Mouse (Mus musculus) urinary bladder, postnatal 14 days (tissue): ENCODE measurements at regions not wholly inside any gene's neighbourhood (a gene's known extent, or its start where the extent isn't known, plus 50 kb on each side); places are given as distances from the start of the nearest gene placed in this dataset.

ENCODE experiments used
- DNase-seq: peaks from one replicate; pipeline ENCODE4 v3.0.0; 2021; ENCODE audit warnings: low spot score

DNA sequence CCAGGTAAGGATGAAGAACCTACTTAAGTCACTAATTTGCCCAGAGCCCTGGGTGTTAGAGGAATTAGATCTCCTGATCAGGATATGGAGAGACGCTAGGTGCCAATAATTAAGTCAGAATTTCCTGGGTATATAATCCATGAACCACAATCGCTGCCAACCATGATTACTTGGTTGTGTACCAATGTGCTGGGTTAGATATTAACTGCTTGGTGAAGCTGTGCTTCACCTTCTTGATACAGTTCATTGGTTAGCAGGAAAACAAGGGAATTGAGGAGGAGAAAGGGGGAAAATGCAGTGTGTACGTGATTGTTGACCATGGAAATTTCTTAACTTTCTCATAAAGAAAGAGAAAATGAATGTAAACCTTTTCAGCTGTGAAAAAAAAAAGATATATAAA is 961.7 kb upstream of the Slc39a10 start:
- DNase-seq, result no peak

DNA sequence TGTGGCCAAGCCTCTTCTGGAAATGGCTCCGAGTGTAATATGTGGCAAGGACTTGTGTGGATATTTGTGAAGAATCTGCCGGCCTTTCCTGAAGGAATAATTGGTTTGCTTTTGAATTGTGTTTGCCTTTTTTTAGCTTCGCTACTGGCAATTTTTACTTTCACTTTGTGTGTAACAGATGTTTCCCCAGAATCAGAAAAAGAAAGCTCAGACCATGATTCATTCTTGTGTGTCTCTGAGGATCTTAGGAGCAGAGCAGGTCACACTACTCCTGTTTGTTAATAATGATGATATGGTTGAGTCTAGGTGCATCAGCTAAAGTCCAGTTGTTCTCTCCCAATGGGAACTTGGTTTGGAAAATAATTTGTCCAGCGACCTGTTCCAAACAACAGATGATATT is 961.3 kb upstream of the Slc39a10 start:
- no peak for DNase-seq

DNA sequence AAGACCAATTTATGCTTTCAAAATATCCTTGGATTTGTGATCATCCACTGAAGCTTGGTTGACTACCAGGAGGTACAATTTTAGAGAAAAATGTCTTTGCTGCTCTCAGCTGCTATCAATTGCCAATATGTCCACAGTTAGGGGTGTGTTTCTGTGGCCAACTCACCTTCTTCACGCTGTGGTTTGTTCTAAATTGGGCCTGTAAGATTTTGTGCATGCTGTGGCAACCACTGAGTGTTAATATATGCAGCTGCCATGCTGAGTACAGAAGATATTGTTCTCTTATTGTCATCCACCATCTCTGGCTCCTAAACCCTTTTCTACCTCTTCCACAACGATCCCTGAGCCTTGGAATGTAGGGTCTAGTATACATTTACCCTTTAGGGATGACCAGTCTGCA is 948.2 kb upstream of the Slc39a10 start:
- DNase-seq, result no peak

DNA sequence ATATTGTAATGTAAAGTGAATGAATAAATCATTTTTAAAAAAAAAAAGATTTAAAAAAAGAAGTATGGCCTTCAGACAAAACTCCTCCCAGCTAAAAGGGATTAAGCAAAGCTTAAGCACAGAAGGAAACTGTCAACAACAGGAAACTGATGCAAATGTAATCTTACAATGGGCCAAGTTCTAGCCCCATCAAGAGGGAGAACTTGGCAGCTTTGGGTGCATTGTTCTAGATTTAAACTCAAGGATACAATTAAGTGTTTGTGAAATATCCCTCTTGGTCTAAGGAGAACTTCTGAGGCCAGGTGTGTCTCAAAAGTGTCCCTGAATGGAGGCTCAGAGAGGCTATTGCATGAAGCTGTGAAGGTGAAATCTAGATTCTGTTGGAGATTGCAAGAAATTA is 941.4 kb upstream of the Slc39a10 start:
- no peak for DNase-seq

DNA sequence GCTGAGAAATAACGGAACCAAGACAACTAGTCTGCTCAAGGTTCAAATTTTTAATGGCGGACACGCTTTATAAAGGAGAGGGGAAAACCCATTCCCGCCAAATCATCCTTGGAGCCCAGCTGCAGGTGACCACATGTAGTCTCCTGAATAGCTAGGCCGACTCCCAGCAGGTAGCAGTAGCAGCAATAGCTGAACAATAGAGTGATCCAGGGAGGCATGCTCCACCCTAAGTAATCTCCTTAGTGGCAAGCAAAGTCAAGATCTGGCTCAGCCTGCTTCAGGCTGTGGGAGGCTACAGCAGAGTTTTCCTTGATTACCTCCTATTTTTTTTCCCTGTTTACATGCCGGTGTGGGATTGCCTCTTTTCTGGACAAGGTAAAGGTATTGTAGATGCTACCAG is 934.6 kb upstream of the Slc39a10 start:
- DNase-seq, result no peak

DNA sequence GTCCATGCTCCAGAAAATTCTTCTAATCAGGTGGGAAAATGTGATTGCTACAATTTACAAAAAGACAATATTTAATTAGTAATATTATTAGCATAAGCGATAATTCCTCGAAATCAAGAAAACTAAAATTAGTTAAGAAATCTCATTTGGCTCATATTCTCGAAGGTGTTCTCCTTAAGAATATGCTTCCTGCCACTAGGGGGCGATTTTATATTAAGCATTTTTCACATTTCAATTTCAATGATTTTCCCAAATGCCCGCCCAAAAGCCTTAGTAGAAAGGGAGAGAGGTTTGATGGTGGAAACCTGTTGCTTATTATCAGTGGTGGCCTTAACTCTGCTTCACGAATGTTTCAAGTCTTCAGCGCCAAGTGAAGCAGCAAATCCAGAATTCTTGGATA is 916.9 kb upstream of the Slc39a10 start:
- DNase-seq, result peak; percentile 4

DNA sequence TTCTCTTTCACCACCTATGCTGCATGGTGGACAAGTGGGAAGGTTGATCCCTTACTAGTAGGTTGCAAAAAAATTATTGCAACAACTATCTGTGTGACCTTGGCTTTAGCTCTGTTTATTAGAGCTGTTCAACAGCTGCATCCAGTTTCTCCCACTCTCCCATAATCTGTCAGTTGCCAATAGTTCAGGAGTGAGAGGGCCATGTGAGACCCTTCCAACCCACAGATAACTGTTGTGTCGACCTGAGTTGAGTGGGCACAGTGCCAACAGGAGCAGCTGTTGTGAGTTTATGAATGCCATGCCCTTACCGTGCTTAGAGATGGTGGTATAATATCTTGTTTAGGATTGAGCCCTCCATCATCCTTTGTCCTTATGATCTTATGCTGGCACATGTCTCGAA is 902.1 kb upstream of the Slc39a10 start:
- DNase-seq, result no peak
